Comparison of ENCODE assay signal across 8 mouse cellular contexts in genomic region chr6:86848580-86848914, GRCm38 (mm10). TPM values are rescaled to one million over a fixed set of nuclear protein-coding genes. Genes with fewer than 3 reads are reported as not detected.
DNase-seq lines count a peak whose midpoint lies in the region; ATAC-seq and TF ChIP-seq lines count a peak whose summit lies in the region.

No protein-coding gene starts in this region.

- peak overlapping the region; percentile 98 for H3K27ac ChIP-seq in forebrain, embryonic 16.5 days (ENCODE audit: low read length)
- peak overlapping the region; percentile 91 for H3K27ac ChIP-seq in macrophage

- peak overlapping the region; percentile 93 for H3K9ac ChIP-seq in forebrain, embryonic 16.5 days (replicated peaks; ENCODE audit: low read depth, low read length)

- H3K36me3 ChIP-seq in E14TG2a.4 (ENCODE audit: insufficient read depth, low read length), result peaks cover 5% of the 10 kb centered on the region
- H3K36me3 ChIP-seq in forebrain, embryonic 16.5 days (ENCODE audit: control insufficient read depth, insufficient read depth), result no peaks in the 10 kb centered on the region
- H3K36me3 ChIP-seq in macrophage (ENCODE audit: inconsistent target), result no peaks in the 10 kb centered on the region

- peaks cover 32% of the 10 kb centered on the region for H3K4me1 ChIP-seq in E14TG2a.4 (replicated peaks; ENCODE audit: low read depth, low read length)
- peaks cover 38% of the 10 kb centered on the region for H3K4me1 ChIP-seq in forebrain, embryonic 16.5 days (replicated peaks; ENCODE audit: control insufficient read depth, insufficient read depth, low read length)

- TF ChIP-seq CTCF in E14TG2a.4 (conservative IDR thresholded peaks at IDR 0.05; ENCODE audit: low read length), result no peak

- peak overlapping the region; percentile 90 for H3K4me3 ChIP-seq in E14TG2a.4 (replicated peaks; ENCODE audit: low read length)
- peak overlapping the region; percentile 90 for H3K4me3 ChIP-seq in forebrain, embryonic 16.5 days (replicated peaks; ENCODE audit: low read length)
- H3K4me3 ChIP-seq in macrophage (ENCODE audit: inconsistent target), result peak overlapping the region; percentile 91

- intact Hi-C loops in gastrocnemius, postnatal 14 days (cut with DNase I; ENCODE audit: low total_unique reads), result no loop called here

- peak; percentile 34 for ATAC-seq in forebrain, embryonic 16.5 days

- H3K4me2 ChIP-seq in forebrain, embryonic 16.5 days (ENCODE audit: low read length), result peak overlapping the region; percentile 64

- under 1% methylated on average over 12 of the region's 12 CpGs for WGBS in forebrain, embryonic 16.5 days
- WGBS in macrophage (ENCODE audit: missing documents), result 2% methylated on average over 12 of the region's 12 CpGs

- peaks cover 39% of the 10 kb centered on the region for H3K79me2 ChIP-seq in macrophage (ENCODE audit: inconsistent target)

- no peaks in the 10 kb centered on the region for H3K9me3 ChIP-seq in E14TG2a.4 (ENCODE audit: low read length)
- H3K9me3 ChIP-seq in forebrain, embryonic 16.5 days (ENCODE audit: control insufficient read depth, low read length), result no peaks in the 10 kb centered on the region

- peaks cover 3% of the 10 kb centered on the region; the same call in 1 of the 2 replicates for H3K27me3 ChIP-seq in E14TG2a.4 (ENCODE audit: insufficient read depth, low read length)
- H3K27me3 ChIP-seq in forebrain, embryonic 16.5 days (replicated peaks; ENCODE audit: control insufficient read depth, insufficient read depth, low read length), result no peaks in the 10 kb centered on the region

- DNase-seq in gastrocnemius, postnatal 14 days, result peak; percentile 18
- no peak for DNase-seq in gastrocnemius, postnatal 25 days
- no peak for DNase-seq in embryo, embryonic 10.5 days (ENCODE audit: low spot score)
- no peak for DNase-seq in layer of hippocampus, adult 11-12 months (ENCODE audit: low spot score)
- no peak for DNase-seq in cerebellum, postnatal 4 days (ENCODE audit: low spot score in 2 of 2)

RNA-seq across cellular contexts. Expression of gene Aak1, which starts 0.8 kb away (rescaled TPM):
- total RNA-seq in gastrocnemius, postnatal 14 days (2021), result 10 to 100 TPM; 27.8 to 30.8 TPM
- 10 to 100 TPM; 33.1 to 33.3 TPM for total RNA-seq in gastrocnemius, postnatal 25 days (2021)
- polyA plus RNA-seq in forebrain, embryonic 16.5 days (2015; fragmentation: Nextera tagmentation; extraction: Ambion mirVana), result 36.8 and 36.9 TPM in 2 replicates
- 100 to 1,000 TPM in 17 of 26 experiments, 10 to 100 TPM in 9; 72.7 to 148 (median 113) TPM for total RNA-seq in macrophage (2018; cell fraction: chromatin; rRNA removed)
- 10 to 100 TPM; 31.2 to 67.2 (median 45.8) TPM for total RNA-seq in macrophage (2018; cell fraction: cytosol; rRNA removed)
- 100 to 1,000 TPM in 3 of 26 experiments, 10 to 100 TPM in 23; 37.8 to 137 (median 72.5) TPM for total RNA-seq in macrophage (2018; cell fraction: nucleus; rRNA removed)
- polyA plus RNA-seq in macrophage (2018), result 14.9 to 27.6 TPM (median 23.2 TPM) in 3 replicates

RNA-seq across cellular contexts. Expression of gene Anxa4, which starts 55.2 kb away (rescaled TPM):
- total RNA-seq in gastrocnemius, postnatal 14 days (2021), result 10 to 100 TPM; 20.4 to 23.1 TPM
- total RNA-seq in gastrocnemius, postnatal 25 days (2021), result 10 to 100 TPM; 13.4 to 19.7 TPM
- polyA plus RNA-seq in forebrain, embryonic 16.5 days (2015; fragmentation: Nextera tagmentation; extraction: Ambion mirVana), result 6.1 and 6.7 TPM in 2 replicates
- total RNA-seq in macrophage (2018; cell fraction: chromatin; rRNA removed), result 100 to 1,000 TPM; 156 to 576 (median 276) TPM
- total RNA-seq in macrophage (2018; cell fraction: cytosol; rRNA removed), result 100 to 1,000 TPM; 366 to 589 (median 493) TPM
- total RNA-seq in macrophage (2018; cell fraction: nucleus; rRNA removed), result 100 to 1,000 TPM; 214 to 424 (median 305) TPM
- 355 to 520 TPM (median 453 TPM) in 3 replicates for polyA plus RNA-seq in macrophage (2018)
